Mouse (Mus musculus) brain, embryonic 14.5 days (tissue): ENCODE results near the gene Cldn1.

Experiments
- CTCF ChIP-seq: fragments of 200-500 bp; IDR thresholded peaks from 2 replicates; pipeline ENCODE4 v1.5.1; 2012; ENCODE audit warnings: inconsistent platforms, mild to moderate bottlenecking, moderate library complexity, borderline replicate concordance; ENCODE audit not compliant: insufficient read depth, insufficient read length; ENCODE audit errors: extremely low read depth
- POLR2A ChIP-seq: fragments of 200-500 bp; IDR thresholded peaks from 2 replicates; pipeline ENCODE4 v1.6.1; 2012; ENCODE audit warnings: mild to moderate bottlenecking, inconsistent platforms, borderline replicate concordance; ENCODE audit not compliant: poor library complexity, insufficient read depth, insufficient read length, severe bottlenecking; ENCODE audit errors: extremely low read depth

DNA sequence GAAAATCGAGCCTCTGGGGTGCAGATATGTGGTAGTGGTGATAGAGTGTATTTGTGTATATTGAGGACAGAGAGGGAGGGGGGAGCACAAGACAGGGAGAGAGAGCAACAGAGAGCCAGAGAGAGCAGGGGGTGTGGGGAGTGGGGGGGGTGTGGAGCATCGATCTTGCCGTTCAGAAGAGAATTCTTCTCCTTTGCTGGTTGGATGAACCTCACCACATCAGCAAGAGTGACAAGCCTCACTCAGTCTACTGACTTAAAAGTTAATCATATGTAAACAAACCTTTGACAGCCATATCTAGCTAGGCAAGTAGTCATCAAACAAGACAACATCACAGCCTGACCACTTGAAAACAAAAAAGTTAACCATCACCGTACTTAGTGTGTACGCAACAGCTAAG, 5.5 kb upstream of the Cldn1 start:
- TF ChIP-seq POLR2A (no peak), CTCF (no peak)
